Mouse (Mus musculus) midbrain, embryonic 10.5 days (tissue): ENCODE measurements at regions not wholly inside any gene's neighbourhood (a gene's known extent, or its start where the extent isn't known, plus 50 kb on each side); places are given as distances from the start of the nearest gene placed in this dataset.
A peak's percentile ranks its signal among the peaks of the same experiment; 100 is the strongest.

Experiments
- DNase-seq: peaks from one replicate; pipeline ENCODE4 v3.0.0-alpha.2; 2017; ENCODE audit warnings: low spot score
- H3K27ac ChIP-seq: fragments of 300-500 bp; sonication (generic); replicated peaks from 2 replicates; pipeline ENCODE4 v1.5.1; 2016; ENCODE audit warnings: mild to moderate bottlenecking
- H3K27me3 ChIP-seq: fragments of 300-500 bp; sonication (generic); 2 replicates; pipeline ENCODE4 v1.6.1; 2016; ENCODE audit warnings: low read depth, mild to moderate bottlenecking; ENCODE audit not compliant: poor library complexity, severe bottlenecking
- H3K36me3 ChIP-seq: fragments of 300-500 bp; sonication (generic); 2 replicates; pipeline ENCODE4 v1.6.1; 2016; ENCODE audit warnings: mild to moderate bottlenecking, moderate library complexity
- H3K4me1 ChIP-seq: fragments of 300-500 bp; sonication (generic); 2 replicates; pipeline ENCODE4 v1.6.1; 2016
- H3K4me3 ChIP-seq: fragments of 300-500 bp; sonication (generic); 2 replicates; pipeline ENCODE4 v1.5.1; 2016; ENCODE audit warnings: mild to moderate bottlenecking, moderate library complexity
- H3K9me3 ChIP-seq: fragments of 300-500 bp; sonication (generic); replicated peaks from 2 replicates; pipeline ENCODE4 v1.6.1; 2016; ENCODE audit warnings: mild to moderate bottlenecking
- WGBS: fragments of 180-500 bp; shearing (Covaris S2); methylation state at CpG from one replicate; pipeline ENCODE4 v1.1.7; 2016; 5-methylcytosine and 5-hydroxymethylcytosine counted together

DNA sequence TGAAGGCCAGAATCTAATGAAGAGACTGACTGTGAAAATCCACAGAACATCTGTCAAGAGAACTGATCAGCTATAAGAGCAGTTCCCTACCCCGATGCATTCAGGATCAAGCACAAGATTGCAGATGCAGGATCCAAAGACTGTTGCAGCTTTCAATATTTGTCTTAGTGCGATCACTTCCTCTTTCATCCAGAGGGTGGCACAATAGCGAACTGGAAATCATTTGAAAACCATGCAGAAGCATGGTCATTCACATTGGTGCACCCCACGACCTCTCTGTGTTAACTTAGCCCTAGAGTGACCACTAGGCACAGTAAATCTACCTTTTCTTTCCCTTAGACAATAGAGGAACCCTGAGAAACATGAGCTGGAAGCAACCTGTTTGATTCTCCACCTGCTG lies 55.8 kb upstream of the Pak3 start:
- no peak for DNase-seq

GRCm38 (mm10) chrX:143448636-143449346 lies 54.7 kb upstream of the Chrdl1 start:
- Histone ChIP-seq H3K9me3 (no peaks in the 10 kb centered on the region), H3K36me3 (no peaks in the 10 kb centered on the region), H3K4me3 (no peak overlapping the region), H3K27ac (no peak overlapping the region), H3K4me1 (no peaks in the 10 kb centered on the region), H3K27me3 (peaks cover 59% of the 10 kb centered on the region)
- no peak for DNase-seq
- 62% methylated on average over 7 of the region's 7 CpGs for WGBS

More for the DNA sequence above, 55.8 kb upstream of the Pak3 start:
- no peaks in the 10 kb centered on the region for H3K4me1 ChIP-seq
- no peaks in the 10 kb centered on the region for H3K36me3 ChIP-seq
- no peak overlapping the region for H3K4me3 ChIP-seq
- peaks cover 5% of the 10 kb centered on the region; the same call in 1 of the 2 replicates for H3K9me3 ChIP-seq
- H3K27me3 ChIP-seq, result peaks cover 35% of the 10 kb centered on the region
- WGBS, result 49% methylated on average over 4 of the region's 4 CpGs
- no peak overlapping the region for H3K27ac ChIP-seq

DNA sequence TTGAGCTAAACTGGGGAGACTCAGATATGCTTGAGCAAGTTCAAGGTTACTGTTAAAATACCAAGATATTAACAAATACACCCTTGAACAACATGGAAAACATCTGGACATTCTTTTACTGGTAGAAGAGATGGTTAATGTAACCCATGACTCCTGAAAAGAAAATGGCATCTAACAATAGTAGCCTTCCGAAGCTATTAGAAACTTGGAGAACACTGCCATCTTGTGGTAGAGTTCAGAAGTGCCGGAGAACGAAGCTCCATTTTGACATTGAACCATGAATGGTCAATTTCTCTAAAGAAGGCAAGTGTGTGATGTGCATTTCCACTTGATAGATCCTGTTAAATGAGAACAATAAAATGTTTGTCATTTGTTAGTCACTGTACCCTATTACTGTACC lies 50.5 kb upstream of the Chrdl1 start:
- Histone ChIP-seq H3K36me3 (no peaks in the 10 kb centered on the region), H3K4me3 (no peak overlapping the region), H3K27me3 (peaks cover 75% of the 10 kb centered on the region), H3K27ac (no peak overlapping the region), H3K4me1 (no peaks in the 10 kb centered on the region; the same call in 1 of the 2 replicates), H3K9me3 (no peaks in the 10 kb centered on the region)
- WGBS, result 7% methylated on average over 3 of the region's 3 CpGs
- DNase-seq, result peak; percentile 21
